Mouse (Mus musculus): Measurements from ENCODE around the gene Mrps18a. TPM values are rescaled to one million over a fixed set of nuclear protein-coding genes. Genes with fewer than 3 reads are reported as not detected.

The Mrps18a gene
- polyA plus RNA-seq, 1 experiment, result 82.8 TPM

DNA sequence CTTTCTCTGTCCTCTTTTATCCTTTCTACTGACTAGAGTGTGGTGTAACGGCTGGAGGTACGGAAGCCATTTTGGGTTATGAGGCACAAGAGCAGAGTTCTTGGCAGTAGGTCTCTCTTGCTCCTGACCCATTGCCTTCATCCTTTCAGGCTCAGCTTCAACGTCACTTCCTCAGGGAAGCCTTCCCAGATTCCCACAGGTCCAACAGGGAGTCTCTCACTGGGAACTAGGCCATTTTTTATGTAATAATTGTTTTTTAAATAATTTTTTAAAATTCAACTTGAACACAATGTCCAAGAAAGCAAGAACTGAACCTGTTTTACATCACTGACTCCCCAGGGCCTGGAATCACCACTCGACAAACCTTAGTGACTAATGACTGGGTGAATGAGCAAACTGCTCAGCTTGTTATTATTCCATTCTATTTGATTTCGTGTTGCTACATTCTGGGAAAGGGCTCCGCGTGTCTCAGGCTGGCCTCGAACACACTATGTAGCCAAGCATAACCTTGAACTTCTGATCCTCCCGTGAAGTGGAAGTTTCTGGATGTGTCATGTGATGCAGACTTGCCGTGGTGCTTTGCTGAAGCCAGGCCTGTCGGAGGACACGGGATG lies 32.8 kb upstream of the Mrps18a start:
- DNase-seq (ENCODE audit: low read depth), result no peak
- TF ChIP-seq POLR2A (IDR thresholded peaks at IDR 0.05; ENCODE audit: borderline replicate concordance, extremely low read depth, insufficient read depth, insufficient read length, poor library complexity, severe bottlenecking) (no peak), CTCF (IDR thresholded peaks at IDR 0.05; ENCODE audit: borderline replicate concordance, extremely low read depth, insufficient read depth, insufficient read length) (no peak)

DNA sequence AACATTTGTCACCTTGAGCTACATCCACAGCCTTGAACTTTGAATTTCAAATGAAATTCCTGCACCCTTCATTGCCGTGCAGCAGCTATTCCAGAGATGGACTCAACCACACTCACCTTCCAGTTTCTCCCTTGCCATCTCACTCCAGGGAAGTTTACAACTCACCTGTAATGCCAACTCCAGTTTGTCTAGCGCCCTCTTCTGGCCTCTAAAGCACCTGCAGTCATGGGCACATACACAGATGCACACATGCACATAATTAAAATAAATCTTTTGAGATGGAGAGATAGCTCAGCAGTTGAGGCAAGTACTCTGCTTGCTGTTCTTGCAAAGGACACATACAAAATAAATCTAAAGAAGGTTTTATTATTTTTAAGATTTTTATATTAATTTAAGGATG lies 31.7 kb upstream of the Mrps18a start:
- TF ChIP-seq POLR2A (IDR thresholded peaks at IDR 0.05; ENCODE audit: borderline replicate concordance, extremely low read depth, insufficient read depth, insufficient read length, poor library complexity, severe bottlenecking), result no peak
- TF ChIP-seq CTCF (IDR thresholded peaks at IDR 0.05; ENCODE audit: borderline replicate concordance, extremely low read depth, insufficient read depth, insufficient read length), result peak; percentile 17; the same call in 1 of the 2 replicates
- no peak for DNase-seq (ENCODE audit: low read depth)

DNA sequence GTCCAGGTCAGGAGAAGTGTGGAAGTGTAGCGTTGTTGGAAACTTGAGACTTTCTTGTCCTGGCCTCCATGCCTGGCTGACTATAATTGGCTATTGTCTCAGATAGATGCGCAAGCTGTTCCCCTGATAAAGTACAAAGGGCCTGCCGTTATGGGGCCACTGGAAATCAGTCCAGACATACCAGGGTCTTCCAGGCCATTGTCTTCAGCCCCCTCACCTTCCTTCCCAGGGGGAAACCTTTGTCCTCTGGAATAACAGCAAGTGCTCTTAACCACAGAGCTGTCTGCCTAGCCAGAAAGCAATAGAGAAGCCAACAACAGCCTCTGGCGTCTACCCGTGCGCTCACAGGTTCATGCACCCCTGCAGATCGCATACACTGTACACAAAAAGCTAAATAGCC lies 30.4 kb upstream of the Mrps18a start:
- DNase-seq (ENCODE audit: low read depth), result no peak
- TF ChIP-seq CTCF (IDR thresholded peaks at IDR 0.05; ENCODE audit: borderline replicate concordance, extremely low read depth, insufficient read depth, insufficient read length) (no peak), POLR2A (IDR thresholded peaks at IDR 0.05; ENCODE audit: borderline replicate concordance, extremely low read depth, insufficient read depth, insufficient read length, poor library complexity, severe bottlenecking) (no peak)

DNA sequence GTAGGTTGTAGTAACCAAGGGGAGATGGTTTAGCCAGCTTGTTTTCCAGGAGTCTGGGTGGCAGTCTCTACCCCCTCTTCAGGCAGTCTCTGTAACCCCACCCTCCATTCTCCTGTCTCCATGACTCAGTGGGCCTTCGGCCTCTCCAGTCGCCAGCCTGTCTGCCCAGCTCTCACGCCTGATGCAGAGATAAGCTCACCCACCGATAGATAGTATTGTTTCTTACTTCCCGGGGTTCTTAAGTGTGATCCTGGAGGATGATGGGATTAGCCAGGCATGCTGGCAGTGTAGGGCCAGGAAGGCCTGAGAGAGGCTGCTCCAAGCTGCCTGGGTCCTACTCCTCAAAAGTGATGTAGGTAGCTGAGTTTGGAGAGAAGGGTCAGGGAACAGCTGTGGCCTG lies 29.7 kb upstream of the Mrps18a start:
- no peak for DNase-seq (ENCODE audit: low read depth)

DNA sequence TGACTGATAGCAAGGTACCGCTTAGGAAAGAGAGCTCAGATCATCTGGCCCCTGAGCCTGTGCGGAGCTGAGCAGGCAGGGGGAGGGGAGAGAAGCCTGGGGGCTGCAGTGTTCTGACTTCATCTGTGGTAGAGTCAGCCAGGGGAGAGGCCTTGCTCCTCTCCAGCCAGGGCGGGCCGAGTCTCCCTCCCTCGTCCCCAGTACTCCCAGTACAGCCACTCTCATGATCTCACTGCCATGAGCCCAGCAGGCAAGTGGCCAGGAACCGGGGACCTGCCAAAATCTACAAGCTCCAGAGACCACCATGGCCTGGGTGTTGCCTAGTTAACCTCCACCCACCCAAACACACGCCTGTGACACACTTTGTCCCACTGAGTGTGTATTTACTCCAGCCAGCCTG lies 29.1 kb upstream of the Mrps18a start:
- TF ChIP-seq POLR2A (IDR thresholded peaks at IDR 0.05; ENCODE audit: borderline replicate concordance, extremely low read depth, insufficient read depth, insufficient read length, poor library complexity, severe bottlenecking), result no peak
- TF ChIP-seq CTCF (IDR thresholded peaks at IDR 0.05; ENCODE audit: borderline replicate concordance, extremely low read depth, insufficient read depth, insufficient read length), result no peak
- DNase-seq (ENCODE audit: low read depth), result no peak

More for the DNA sequence above, 29.7 kb upstream of the Mrps18a start:
- no peak for TF ChIP-seq CTCF (IDR thresholded peaks at IDR 0.05; ENCODE audit: borderline replicate concordance, extremely low read depth, insufficient read depth, insufficient read length)
- TF ChIP-seq POLR2A (IDR thresholded peaks at IDR 0.05; ENCODE audit: borderline replicate concordance, extremely low read depth, insufficient read depth, insufficient read length, poor library complexity, severe bottlenecking), result no peak

DNA sequence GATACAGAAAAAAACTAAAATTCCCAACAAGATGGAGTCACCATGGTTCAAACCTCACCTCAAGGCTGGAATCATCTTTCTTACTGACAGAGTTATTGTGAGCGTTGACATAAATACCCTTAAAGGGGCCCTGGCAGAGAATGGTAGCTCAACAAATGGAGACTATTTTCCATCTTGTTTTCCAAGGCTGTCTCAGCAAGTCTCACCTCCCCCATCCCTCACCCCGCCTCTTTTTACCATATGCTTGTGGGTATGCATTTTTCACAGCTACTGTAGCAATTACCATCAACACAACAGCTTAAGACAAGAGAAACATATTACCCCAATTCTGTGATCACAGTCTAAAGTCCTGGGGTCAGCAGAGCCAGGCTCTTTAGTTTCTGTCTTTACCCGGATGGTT lies 27.4 kb upstream of the Mrps18a start:
- no peak for TF ChIP-seq CTCF (IDR thresholded peaks at IDR 0.05; ENCODE audit: borderline replicate concordance, extremely low read depth, insufficient read depth, insufficient read length)
- no peak for TF ChIP-seq POLR2A (IDR thresholded peaks at IDR 0.05; ENCODE audit: borderline replicate concordance, extremely low read depth, insufficient read depth, insufficient read length, poor library complexity, severe bottlenecking)
- DNase-seq (ENCODE audit: low read depth), result peak; percentile 75

DNA sequence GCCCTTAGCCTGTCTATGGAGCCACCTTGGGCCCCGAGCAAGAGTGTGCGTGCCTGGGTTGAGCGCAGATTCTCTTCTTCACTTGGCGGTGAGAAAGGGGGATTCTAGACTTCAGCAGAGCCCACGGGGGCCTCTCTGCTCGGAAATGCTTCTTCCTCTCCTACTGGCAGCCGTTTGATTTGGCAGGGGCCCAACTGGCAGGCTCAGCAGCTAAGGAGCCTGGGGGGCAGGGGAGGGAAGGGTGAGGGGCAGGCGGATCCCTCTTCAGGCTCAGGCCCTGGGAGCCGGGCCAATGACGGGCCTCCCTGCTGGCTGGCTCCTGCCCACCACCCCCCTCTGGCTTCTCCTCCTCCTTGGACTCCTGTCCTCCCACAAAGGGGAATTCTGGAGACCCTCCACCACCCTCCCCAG lies 26.7 kb upstream of the Mrps18a start:
- DNase-seq (ENCODE audit: low read depth), result peak; percentile 97
- TF ChIP-seq CTCF (IDR thresholded peaks at IDR 0.05; ENCODE audit: borderline replicate concordance, extremely low read depth, insufficient read depth, insufficient read length) (no peak), POLR2A (IDR thresholded peaks at IDR 0.05; ENCODE audit: borderline replicate concordance, extremely low read depth, insufficient read depth, insufficient read length, poor library complexity, severe bottlenecking) (no peak)

DNA sequence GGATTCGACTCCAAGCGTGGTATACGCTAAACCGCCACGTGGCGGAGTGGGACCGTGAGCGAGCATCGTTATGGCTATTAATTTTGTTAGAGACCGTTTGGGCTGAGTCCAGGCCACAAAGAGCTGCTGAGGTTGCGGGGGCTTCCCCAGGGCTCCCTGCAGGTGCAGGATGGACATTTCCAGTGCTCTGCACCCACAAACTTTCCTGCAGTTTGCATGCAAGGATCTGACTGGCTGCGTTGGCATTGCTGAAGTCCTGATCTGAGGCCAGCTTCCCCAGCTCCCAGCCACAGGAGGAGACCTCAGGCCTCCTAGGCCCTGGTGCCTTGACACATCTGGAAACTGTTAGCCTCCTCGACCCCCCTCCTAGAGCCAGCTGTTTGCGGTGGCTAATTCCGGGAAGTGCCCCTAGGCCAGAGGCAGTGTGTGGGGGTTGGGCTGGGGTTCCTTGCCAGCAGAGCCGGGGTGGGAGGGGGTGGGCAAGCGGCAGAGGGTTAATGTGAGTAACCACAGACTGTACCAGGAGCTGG lies 24.4 kb upstream of the Mrps18a start:
- no peak for DNase-seq (ENCODE audit: low read depth)
- TF ChIP-seq CTCF (IDR thresholded peaks at IDR 0.05; ENCODE audit: borderline replicate concordance, extremely low read depth, insufficient read depth, insufficient read length) (no peak), POLR2A (IDR thresholded peaks at IDR 0.05; ENCODE audit: borderline replicate concordance, extremely low read depth, insufficient read depth, insufficient read length, poor library complexity, severe bottlenecking) (no peak)

DNA sequence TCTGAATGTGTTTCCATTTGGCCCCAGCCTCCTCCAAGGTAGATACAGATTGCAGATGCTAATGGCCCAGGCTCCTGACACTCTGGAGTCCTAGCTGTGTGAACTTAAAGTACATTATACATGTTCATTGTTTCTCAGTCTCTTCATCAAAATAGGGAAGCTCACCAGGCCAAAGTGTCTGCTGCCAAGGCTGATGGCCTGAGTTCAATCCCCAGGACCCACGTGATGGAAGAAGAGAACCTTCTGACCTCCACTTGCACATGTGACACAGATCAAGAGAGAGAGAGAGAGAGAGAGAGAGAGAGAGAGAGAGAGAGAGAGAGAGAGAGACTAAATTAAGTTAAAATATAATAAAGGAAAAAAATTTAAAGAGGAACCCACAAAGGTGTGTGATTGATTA lies 19.4 kb upstream of the Mrps18a start:
- no peak for DNase-seq (ENCODE audit: low read depth)
- no peak for TF ChIP-seq POLR2A (IDR thresholded peaks at IDR 0.05; ENCODE audit: borderline replicate concordance, extremely low read depth, insufficient read depth, insufficient read length, poor library complexity, severe bottlenecking)
- TF ChIP-seq CTCF (IDR thresholded peaks at IDR 0.05; ENCODE audit: borderline replicate concordance, extremely low read depth, insufficient read depth, insufficient read length), result no peak

DNA sequence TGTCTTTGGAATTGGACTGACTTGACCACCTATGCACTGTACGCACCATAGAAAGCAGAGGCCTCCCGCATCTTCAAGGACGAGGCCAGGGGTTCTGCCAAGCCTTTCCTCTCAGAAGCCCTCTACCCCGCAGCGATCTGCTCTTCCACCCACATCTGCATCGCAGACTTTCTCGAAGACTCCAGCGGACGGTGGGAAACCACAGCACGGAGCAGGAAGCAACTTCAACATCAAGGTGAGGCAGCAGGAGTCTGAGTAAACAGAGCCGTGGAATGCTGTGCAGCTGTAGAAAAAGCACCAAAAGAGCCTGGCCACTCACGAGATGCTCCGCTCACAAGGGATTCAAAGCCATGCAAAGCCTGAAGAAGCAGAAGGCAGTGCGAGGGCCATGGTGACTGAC lies 18.9 kb upstream of the Mrps18a start:
- peak; percentile 17 for DNase-seq (ENCODE audit: low read depth)
- TF ChIP-seq CTCF (IDR thresholded peaks at IDR 0.05; ENCODE audit: borderline replicate concordance, extremely low read depth, insufficient read depth, insufficient read length), result no peak
- TF ChIP-seq POLR2A (IDR thresholded peaks at IDR 0.05; ENCODE audit: borderline replicate concordance, extremely low read depth, insufficient read depth, insufficient read length, poor library complexity, severe bottlenecking), result no peak

DNA sequence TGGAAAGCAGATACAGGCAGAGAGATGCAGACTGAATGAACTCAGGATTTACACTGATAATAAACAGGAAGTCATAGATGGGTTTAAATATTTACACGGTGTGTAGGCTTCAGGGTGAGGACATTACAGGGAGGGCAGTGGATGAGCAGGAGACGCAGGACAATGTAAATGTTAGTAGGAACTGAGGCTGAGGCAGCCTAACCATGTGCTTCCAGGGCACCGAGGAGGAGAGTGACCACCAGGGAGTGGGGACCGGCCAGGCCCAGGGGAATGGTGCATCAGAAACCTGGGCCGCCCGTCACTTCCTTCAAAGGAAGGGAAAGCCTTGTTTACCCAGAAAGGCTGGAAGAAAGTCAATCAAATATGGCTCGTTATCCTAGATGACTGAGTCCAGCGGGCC lies 12.3 kb upstream of the Mrps18a start:
- DNase-seq (ENCODE audit: low read depth), result no peak
- TF ChIP-seq CTCF (IDR thresholded peaks at IDR 0.05; ENCODE audit: borderline replicate concordance, extremely low read depth, insufficient read depth, insufficient read length) (no peak), POLR2A (IDR thresholded peaks at IDR 0.05; ENCODE audit: borderline replicate concordance, extremely low read depth, insufficient read depth, insufficient read length, poor library complexity, severe bottlenecking) (no peak)

DNA sequence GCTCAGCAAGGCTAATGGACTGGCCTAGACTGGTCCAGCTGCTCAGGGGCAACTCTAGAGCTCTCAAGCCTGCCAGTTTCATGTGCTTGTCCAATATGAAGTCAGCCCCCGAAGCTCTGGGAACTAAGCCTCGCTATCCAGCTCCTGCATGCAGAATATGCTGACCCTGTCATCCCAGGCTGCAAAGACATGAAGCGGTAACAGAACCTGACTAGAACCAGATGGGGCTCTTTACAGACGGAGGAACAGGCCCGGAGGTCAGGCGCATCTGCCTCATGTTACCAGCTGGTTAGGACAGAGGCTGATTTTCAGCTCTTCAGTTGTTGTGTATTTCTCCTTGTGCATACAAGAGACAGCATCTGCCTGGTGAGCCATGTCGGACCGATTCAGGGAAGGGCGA lies 8.9 kb upstream of the Mrps18a start:
- TF ChIP-seq CTCF (IDR thresholded peaks at IDR 0.05; ENCODE audit: borderline replicate concordance, extremely low read depth, insufficient read depth, insufficient read length) (no peak), POLR2A (IDR thresholded peaks at IDR 0.05; ENCODE audit: borderline replicate concordance, extremely low read depth, insufficient read depth, insufficient read length, poor library complexity, severe bottlenecking) (no peak)
- DNase-seq (ENCODE audit: low read depth), result no peak
